Mouse (Mus musculus) G1E-ER4 (cell line): Measurements from ENCODE around the gene Eif4b. TPM values are rescaled to one million over a fixed set of nuclear protein-coding genes. Genes with fewer than 3 reads are reported as not detected.

Experiments used
- GATA1 ChIP-seq: IDR thresholded peaks from one replicate; pipeline ENCODE4 v1.8.0; 2012; ENCODE audit warnings: low read length, inconsistent platforms
- polyA plus RNA-seq: library from polyadenylated mRNA; stranded (reverse); fragments of >175 nt; gene quantifications from 2 replicates; pipeline ENCODE4 v1.2.3, GENCODE M21; 2012

Eif4b gene
- polyA plus RNA-seq, 1 experiment: 375 TPM

DNA sequence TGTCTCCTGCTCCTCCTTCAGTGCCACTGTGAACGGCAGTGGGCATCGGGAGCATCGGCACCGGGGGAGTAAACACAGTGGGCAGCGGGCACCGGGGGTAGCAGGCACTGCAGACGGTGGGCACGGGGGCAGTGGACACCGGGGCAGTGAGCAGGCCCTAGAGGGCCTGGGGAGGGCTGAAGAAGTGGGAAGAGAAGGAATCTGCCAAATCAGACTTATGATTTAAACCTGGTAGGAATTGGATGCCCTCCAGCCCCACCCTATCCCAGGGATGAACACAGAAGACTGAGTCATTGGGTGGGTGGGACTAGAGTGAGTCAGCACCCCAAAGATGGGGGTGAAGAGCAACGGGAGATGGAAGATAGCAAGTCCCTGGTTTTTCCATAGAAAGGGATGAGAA is 71.8 kb downstream of the Eif4b start:
- no peak for TF ChIP-seq GATA1

- TF ChIP-seq GATA1: no peak
Measured at GRCm38 (mm10) chr15:102146089-102146488, 72.5 kb downstream of the Eif4b start.

Other genes with a start within 250 kb of the Eif4b start
- not detected in 2 replicates for gene Krt1, start 223.0 kb upstream of the Eif4b start, polyA plus RNA-seq
- gene Krt77, start 204.1 kb upstream of the Eif4b start, polyA plus RNA-seq: not detected in 2 replicates
- gene Krt76, start 180.9 kb upstream of the Eif4b start, polyA plus RNA-seq: not detected in 2 replicates
- gene Krt4, start 149.0 kb upstream of the Eif4b start, polyA plus RNA-seq: not detected in 2 replicates
- gene Krt79, start 133.4 kb upstream of the Eif4b start, polyA plus RNA-seq: not detected in 2 replicates
- not detected in 2 replicates for gene Krt78, start 119.5 kb upstream of the Eif4b start, polyA plus RNA-seq
- gene Krt8, start 69.3 kb upstream of the Eif4b start, polyA plus RNA-seq: not detected in 2 replicates
- gene Krt18, start 45.6 kb upstream of the Eif4b start, polyA plus RNA-seq: not detected in 2 replicates
- 0.27 and 0.48 TPM in 2 replicates for gene Tns2, start 26.6 kb downstream of the Eif4b start, polyA plus RNA-seq
- gene Spryd3, start 62.5 kb downstream of the Eif4b start, polyA plus RNA-seq: 17.4 and 17.7 TPM in 2 replicates
- 0.16 and 0.45 TPM in 2 replicates for gene Igfbp6, start 70.6 kb downstream of the Eif4b start, polyA plus RNA-seq
- 5.5 and 5.9 TPM in 2 replicates for gene Soat2, start 76.8 kb downstream of the Eif4b start, polyA plus RNA-seq
- gene Zfp740, start 129.5 kb downstream of the Eif4b start, polyA plus RNA-seq: 14.6 and 16.0 TPM in 2 replicates
- gene Csad, start 131.0 kb downstream of the Eif4b start, polyA plus RNA-seq: 8.9 and 9.5 TPM in 2 replicates
- gene Itgb7, start 158.2 kb downstream of the Eif4b start, polyA plus RNA-seq: 29.3 and 36.6 TPM in 2 replicates
- gene Rarg, start 183.7 kb downstream of the Eif4b start, polyA plus RNA-seq: 2.6 and 2.9 TPM in 2 replicates
- gene Gm9918, start 196.8 kb downstream of the Eif4b start, polyA plus RNA-seq: not detected in 2 replicates
- 74.7 and 76.7 TPM in 2 replicates for gene Mfsd5, start 205.7 kb downstream of the Eif4b start, polyA plus RNA-seq
- 38.5 and 42.8 TPM in 2 replicates for gene Espl1, start 222.5 kb downstream of the Eif4b start, polyA plus RNA-seq